Mouse (Mus musculus) left cerebral cortex, postnatal 14 days (tissue): ENCODE data around the gene Gtpbp2. TPM values are rescaled to one million over a fixed set of nuclear protein-coding genes. Genes with fewer than 3 reads are reported as not detected.

Experiments
- DNase-seq, 2 experiments: peaks; one replicate each; pipeline ENCODE4 v3.0.0; 2021 to 2022; ENCODE audit warnings: low spot score in 2 of 2, mixed read lengths in 1 of 2
- intact Hi-C: fragments of 180-260 bp; cut with DNase I; formaldehyde crosslinking; loops from one replicate; pipeline ENCODE4 v1.15.1; 2025
- total RNA-seq, 2 experiments: library from RNA; stranded (reverse); gene quantifications; 2 replicates each; pipeline ENCODE4 v1.2.3; 2021

Gtpbp2 gene
- total RNA-seq, 2 experiments from 2014 or later, result 95.4 to 106 TPM

DNA sequence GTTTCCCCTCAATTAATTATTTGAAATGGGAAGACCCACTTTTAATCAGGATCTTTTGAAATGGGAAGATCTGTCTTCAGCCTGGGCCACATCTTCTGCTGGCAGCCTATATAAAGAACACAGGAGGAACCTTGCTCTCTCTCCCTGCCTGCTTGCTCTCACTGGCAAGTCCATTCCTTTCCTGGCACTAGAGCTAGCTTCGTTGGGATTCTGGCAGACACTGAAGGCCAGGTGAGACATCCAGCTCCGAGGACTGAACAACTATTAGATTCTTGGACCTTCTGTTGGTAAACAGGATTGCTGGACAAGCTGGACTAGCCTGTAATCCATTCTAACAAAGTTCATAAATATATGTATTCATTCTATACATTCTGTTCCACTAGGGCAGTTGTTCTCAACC, 28.0 kb downstream of the Gtpbp2 start:
- intact Hi-C loops, result no loop called here
- no peak for DNase-seq

DNA sequence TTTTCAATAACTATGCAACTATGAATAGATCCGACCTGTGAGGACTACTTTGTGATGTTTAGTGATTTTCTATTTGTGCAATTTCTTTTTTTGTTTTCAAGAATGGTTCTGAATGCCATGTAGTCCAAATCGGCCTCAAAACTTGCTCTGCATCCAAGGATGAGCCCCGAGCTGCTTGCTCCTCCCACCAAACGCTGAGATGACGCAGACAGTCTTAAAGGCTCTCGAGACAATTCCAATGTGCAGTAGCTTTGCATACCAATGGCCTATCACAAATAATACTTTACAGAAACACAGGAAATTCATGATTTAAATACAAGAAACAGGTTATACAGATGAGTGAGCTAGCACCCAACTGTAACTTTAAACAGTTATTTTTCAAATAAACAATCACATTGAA, 40.3 kb downstream of the Gtpbp2 start:
- intact Hi-C loops, result no loop called here
- DNase-seq, result peak in 1 of 2 experiments; percentile 4

DNA sequence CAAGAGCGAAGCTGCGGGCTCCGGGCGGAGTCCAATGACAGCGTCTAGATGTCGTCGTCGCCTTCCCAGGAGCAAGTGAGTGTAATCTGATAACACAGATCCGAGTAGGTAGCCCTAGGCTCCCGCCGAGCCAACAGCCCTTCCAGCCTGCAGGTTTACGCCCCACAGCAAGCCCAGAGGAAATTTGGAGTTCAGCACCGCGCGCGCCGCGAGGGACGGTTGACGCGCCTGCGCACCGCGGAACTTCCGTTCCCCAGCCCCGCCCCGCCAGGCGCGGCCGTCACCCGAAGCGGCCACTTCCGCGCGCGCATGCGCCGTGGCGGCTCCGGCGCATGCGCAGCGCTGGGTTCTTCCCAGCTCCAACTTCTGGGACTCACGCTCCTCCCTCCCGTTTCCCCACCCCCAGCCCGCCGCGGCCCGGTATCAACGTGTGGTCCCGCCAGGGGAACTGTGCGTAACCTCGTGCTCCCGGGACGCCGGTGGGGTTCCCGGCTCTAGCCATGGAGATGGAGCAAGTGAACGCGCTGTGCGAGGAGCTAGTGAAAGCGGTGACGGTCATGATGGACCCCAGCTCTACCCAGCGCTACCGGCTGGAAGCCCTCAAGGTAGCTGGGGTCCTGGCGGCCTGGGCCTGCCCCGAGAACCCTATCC, 41.7 kb downstream of the Gtpbp2 start, which contains the start of the genes Polh and Xpo5:
Gene Polh (minus strand): TSS at position 225 of the 651 bp plus-strand sequence.
Gene Xpo5 (plus strand): TSS at position 362 of the 651 bp plus-strand sequence.
- intact Hi-C loops, result no loop called here
- DNase-seq, result peak; percentile 91 to 94

DNA sequence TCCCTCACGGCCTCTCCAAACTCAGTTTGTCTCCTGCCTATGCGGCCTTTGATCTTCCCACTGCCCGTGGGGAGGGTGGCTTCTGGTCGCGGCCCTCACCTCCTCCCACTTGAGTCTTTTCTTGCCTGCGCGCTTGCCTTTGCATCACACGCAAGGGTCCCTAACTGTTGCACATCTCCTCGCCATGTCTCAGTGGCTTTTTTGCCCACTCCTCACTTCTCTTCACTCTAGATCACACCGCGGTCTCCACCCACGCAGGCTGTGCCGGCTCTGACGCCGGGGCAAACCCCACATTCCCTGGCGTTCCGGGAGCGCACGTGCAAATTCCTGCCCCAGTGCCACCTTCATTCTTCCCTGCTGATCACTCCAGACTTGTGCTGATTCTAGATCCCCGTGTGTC, 42.2 kb downstream of the Gtpbp2 start:
- intact Hi-C loops, result no loop called here

DNA sequence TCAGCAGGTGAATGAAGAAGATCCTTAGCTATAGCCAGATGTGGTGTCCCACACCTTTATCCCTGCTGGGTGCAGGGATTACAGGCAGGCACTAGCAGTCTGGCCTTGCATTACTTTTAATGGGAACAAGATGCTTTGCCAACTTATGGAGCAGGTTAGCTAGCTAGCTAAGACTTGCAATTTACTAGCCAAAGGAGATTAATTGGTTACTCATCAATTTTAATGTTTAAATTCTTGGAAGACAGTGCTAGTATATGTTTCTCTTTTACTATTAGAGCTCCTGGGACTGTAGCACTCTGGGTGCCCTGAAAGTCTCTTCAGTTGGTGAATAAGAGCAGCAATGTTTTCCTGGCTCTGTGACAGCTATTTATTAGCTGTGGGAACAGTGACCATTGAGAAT, 45.8 kb downstream of the Gtpbp2 start:
- intact Hi-C loops, result no loop called here
- DNase-seq, result no peak

More for the DNA sequence above, 42.2 kb downstream of the Gtpbp2 start:
- peak; percentile 36 to 50 for DNase-seq

DNA sequence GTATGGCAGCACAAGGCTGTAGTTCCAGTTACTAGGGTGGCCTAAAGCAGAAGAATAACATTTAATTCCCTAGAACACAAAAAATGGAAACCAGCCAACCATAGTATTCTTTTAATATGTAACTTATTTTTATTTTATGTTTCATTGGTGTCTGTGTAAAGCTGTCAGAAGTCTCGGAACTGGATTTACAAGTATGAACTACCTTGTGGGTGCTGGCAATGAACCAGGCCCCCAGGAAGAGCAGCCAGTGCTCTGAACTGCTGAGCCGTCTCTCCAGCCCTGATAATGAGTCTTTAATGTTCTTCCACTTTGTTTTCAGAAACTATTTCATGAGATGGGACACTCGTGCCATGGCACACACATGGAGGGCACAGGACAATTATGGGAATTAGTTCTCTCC, 49.7 kb downstream of the Gtpbp2 start:
- no peak for DNase-seq
- intact Hi-C loops, result no loop called here

Other genes with a start within 250 kb of the Gtpbp2 start
- gene Vegfa, start 128.7 kb upstream of the Gtpbp2 start, total RNA-seq, result 10 to 100 TPM; 88.1 to 94.7 TPM
- gene Mrps18a, start 50.0 kb upstream of the Gtpbp2 start, total RNA-seq, result 10 to 100 TPM; 79.0 to 83.1 TPM
- 10 to 100 TPM; 22.8 to 23.7 TPM for gene Rsph9, start 16.8 kb upstream of the Gtpbp2 start, total RNA-seq
- 10 to 100 TPM; 13.4 to 15.9 TPM for gene Mad2l1bp, start 7.5 kb upstream of the Gtpbp2 start, total RNA-seq
- gene Polh, start 41.6 kb downstream of the Gtpbp2 start, total RNA-seq, result 1 to 10 TPM; 6.8 to 7.0 TPM
- gene Xpo5, start 41.8 kb downstream of the Gtpbp2 start, total RNA-seq, result 10 to 100 TPM; 37.5 to 40.1 TPM
- gene Polr1c, start 87.0 kb downstream of the Gtpbp2 start, total RNA-seq, result 10 to 100 TPM; 34.0 to 35.2 TPM
- 10 to 100 TPM; 82.1 to 99.3 TPM for gene Yipf3, start 87.0 kb downstream of the Gtpbp2 start, total RNA-seq
- gene Lrrc73, start 92.5 kb downstream of the Gtpbp2 start, total RNA-seq, result 10 to 100 TPM; 91.0 to 98.8 TPM
- 10 to 100 TPM; 39.1 to 44.9 TPM for gene Tjap1, start 122.0 kb downstream of the Gtpbp2 start, total RNA-seq
- 10 to 100 TPM; 61.2 to 65.1 TPM for gene Dlk2, start 136.4 kb downstream of the Gtpbp2 start, total RNA-seq
- gene Abcc10, start 167.3 kb downstream of the Gtpbp2 start, total RNA-seq, result 1 to 10 TPM; 8.4 to 8.7 TPM
- gene Zfp318, start 222.7 kb downstream of the Gtpbp2 start, total RNA-seq, result 10 to 100 TPM; 70.9 to 71.5 TPM